Mouse (Mus musculus): ENCODE data around the gene Zfp619.

- no peak for TF ChIP-seq GATA1 (IDR thresholded peaks at IDR 0.05; ENCODE audit: low read length)
- no peak for TF ChIP-seq TAL1 (IDR thresholded peaks at IDR 0.05; ENCODE audit: low read length)
Measured at GRCm38 (mm10) chr7:39484384-39484783, 33.2 kb upstream of the Zfp619 start.

Data from erythroblast, embryonic 14.5 days (primary cell).